Mouse (Mus musculus) midbrain, embryonic 16.5 days (tissue): ENCODE measurements around the gene Os9. TPM values are rescaled to one million over a fixed set of nuclear protein-coding genes. Genes with fewer than 3 reads are reported as not detected.
"Not testable (repeated sequence)": the region's sequence is repeated elsewhere in the genome, so short reads cannot be mapped to it uniquely, and the experiment has no call there.

Experiments
- ATAC-seq: fragments of 200-750 bp; cut with Nextera tagmentation; 2 replicates; pipeline ENCODE4 v1.8.0; 2017; ENCODE audit warnings: moderate TSS enrichment
- H3K27ac ChIP-seq: fragments of 300-500 bp; sonication (generic); 2 replicates; pipeline ENCODE4 v1.5.1; 2014; ENCODE audit warnings: mild to moderate bottlenecking, low read length, mixed read lengths
- H3K27me3 ChIP-seq: fragments of 300-500 bp; sonication (generic); 2 replicates; pipeline ENCODE4 v1.6.1; 2014; ENCODE audit warnings: low read depth, low read length, mixed read lengths; ENCODE audit not compliant: control insufficient read depth, insufficient read depth
- H3K36me3 ChIP-seq: fragments of 300-500 bp; sonication (generic); 2 replicates; pipeline ENCODE4 v1.6.1; 2014; ENCODE audit warnings: mild to moderate bottlenecking, low read length, moderate library complexity, mixed read lengths; ENCODE audit not compliant: control insufficient read depth, insufficient read depth
- H3K4me1 ChIP-seq: fragments of 300-500 bp; sonication (generic); 2 replicates; pipeline ENCODE4 v1.6.1; 2014; ENCODE audit warnings: mild to moderate bottlenecking, low read length, mixed read lengths; ENCODE audit not compliant: control insufficient read depth, insufficient read depth
- H3K4me2 ChIP-seq: fragments of 300-500 bp; sonication (generic); 2 replicates; pipeline ENCODE4 v1.6.1; 2014; ENCODE audit warnings: mild to moderate bottlenecking, low read length, mixed read lengths
- H3K4me3 ChIP-seq: fragments of 300-500 bp; sonication (generic); 2 replicates; pipeline ENCODE4 v1.5.1; 2014; ENCODE audit warnings: low read depth, mild to moderate bottlenecking, low read length, moderate library complexity, mixed read lengths
- H3K9ac ChIP-seq: fragments of 300-500 bp; sonication (generic); 2 replicates; pipeline ENCODE4 v1.6.1; 2014; ENCODE audit warnings: low read depth, low read length, mixed read lengths
- H3K9me3 ChIP-seq: fragments of 300-500 bp; sonication (generic); replicated peaks from 2 replicates; pipeline ENCODE4 v1.6.1; 2014; ENCODE audit warnings: mild to moderate bottlenecking, low read length, mixed read lengths; ENCODE audit not compliant: control insufficient read depth, poor library complexity, severe bottlenecking
- WGBS: fragments of 180-500 bp; shearing (Covaris S2); extraction: QIAGEN DNeasy Blood & Tissue Kit; methylation state at CpG from one replicate; pipeline ENCODE4 v1.1.7; 2014; 5-methylcytosine and 5-hydroxymethylcytosine counted together
- polyA plus RNA-seq: library from polyadenylated mRNA; unstranded; fragments of >200 nt; fragmentation: Nextera tagmentation; extraction: Ambion mirVana; gene quantifications from 2 replicates; pipeline ENCODE4 v1.2.1, GENCODE M21; 2015

Os9 gene
- polyA plus RNA-seq, 1 experiment from 2014 or later: 132 TPM

- Histone ChIP-seq H3K4me1 (no peaks in the 10 kb centered on the region), H3K4me3 (no peak overlapping the region), H3K9ac (no peak overlapping the region), H3K9me3 (no peaks in the 10 kb centered on the region), H3K4me2 (no peak overlapping the region), H3K27ac (no peak overlapping the region), H3K36me3 (no peaks in the 10 kb centered on the region), H3K27me3 (no peaks in the 10 kb centered on the region)
- no peak for ATAC-seq
- WGBS: 86% methylated on average over 18 of the region's 18 CpGs
These were observed 17.6 kb upstream of the Os9 start for GRCm38 (mm10) chr10:127138328-127139141.

- Histone ChIP-seq H3K27ac (no peak overlapping the region), H3K9me3 (no peaks in the 10 kb centered on the region), H3K4me2 (no peak overlapping the region), H3K36me3 (no peaks in the 10 kb centered on the region), H3K4me1 (no peaks in the 10 kb centered on the region), H3K4me3 (no peak overlapping the region), H3K27me3 (no peaks in the 10 kb centered on the region), H3K9ac (no peak overlapping the region)
- ATAC-seq: no peak
- 83% methylated on average over 3 of the region's 3 CpGs for WGBS
These were observed 17.0 kb upstream of the Os9 start for GRCm38 (mm10) chr10:127137896-127138295.

- WGBS: 95% methylated on average over 4 of the region's 4 CpGs
- Histone ChIP-seq H3K9me3 (no peaks in the 10 kb centered on the region), H3K9ac (no peak overlapping the region), H3K27ac (no peak overlapping the region), H3K27me3 (no peaks in the 10 kb centered on the region), H3K36me3 (no peaks in the 10 kb centered on the region), H3K4me1 (no peaks in the 10 kb centered on the region), H3K4me2 (no peak overlapping the region), H3K4me3 (no peak overlapping the region)
- ATAC-seq: no peak
These were observed 15.6 kb upstream of the Os9 start for GRCm38 (mm10) chr10:127136510-127136909.

- no peaks in the 10 kb centered on the region for H3K27me3 ChIP-seq
- H3K27ac ChIP-seq: no peak overlapping the region
- H3K9ac ChIP-seq: no peak overlapping the region
- no peak overlapping the region for H3K4me2 ChIP-seq
- H3K4me1 ChIP-seq: no peaks in the 10 kb centered on the region
- no peaks in the 10 kb centered on the region for H3K9me3 ChIP-seq
- no peak overlapping the region for H3K4me3 ChIP-seq
- WGBS: 65% methylated on average over 7 of the region's 8 CpGs
- ATAC-seq: no peak
- H3K36me3 ChIP-seq: no peaks in the 10 kb centered on the region
These were observed 14.3 kb upstream of the Os9 start for GRCm38 (mm10) chr10:127135118-127135836.

GRCm38 (mm10) chr10:127134394-127135035 lies 13.6 kb upstream of the Os9 start:
- H3K27ac ChIP-seq: not testable (repeated sequence)

GRCm38 (mm10) chr10:127132469-127132868 lies 11.5 kb upstream of the Os9 start:
- Histone ChIP-seq H3K27me3 (no peaks in the 10 kb centered on the region), H3K4me2 (no peak overlapping the region), H3K4me3 (no peak overlapping the region), H3K9me3 (no peaks in the 10 kb centered on the region), H3K36me3 (no peaks in the 10 kb centered on the region), H3K9ac (no peak overlapping the region), H3K4me1 (no peaks in the 10 kb centered on the region), H3K27ac (no peak overlapping the region)
- WGBS: 78% methylated on average over 5 of the region's 5 CpGs
- no peak for ATAC-seq

More at GRCm38 (mm10) chr10:127134394-127135035, 13.6 kb upstream of the Os9 start:
- H3K4me1 ChIP-seq, H3K27me3 ChIP-seq, H3K9me3 ChIP-seq, H3K4me3 ChIP-seq, H3K4me2 ChIP-seq, ATAC-seq, H3K36me3 ChIP-seq, H3K9ac ChIP-seq: not testable (repeated sequence)
- 81% methylated on average over 3 of the region's 3 CpGs for WGBS

- no peaks in the 10 kb centered on the region for H3K27me3 ChIP-seq
- H3K36me3 ChIP-seq: no peaks in the 10 kb centered on the region
- no peaks in the 10 kb centered on the region for H3K9me3 ChIP-seq
- WGBS: 79% methylated on average over 4 of the region's 4 CpGs
- no peak overlapping the region for H3K4me3 ChIP-seq
- ATAC-seq: no peak
- no peak overlapping the region for H3K27ac ChIP-seq
- no peak overlapping the region for H3K4me2 ChIP-seq
- no peak overlapping the region for H3K9ac ChIP-seq
- H3K4me1 ChIP-seq: no peaks in the 10 kb centered on the region
These were observed 8.5 kb upstream of the Os9 start for GRCm38 (mm10) chr10:127129431-127129830.

GRCm38 (mm10) chr10:127127711-127128279 lies 6.9 kb upstream of the Os9 start:
- no peak overlapping the region for H3K9ac ChIP-seq
- H3K4me3 ChIP-seq: no peak overlapping the region
- ATAC-seq: no peak
- H3K9me3 ChIP-seq: no peaks in the 10 kb centered on the region
- H3K27ac ChIP-seq: no peak overlapping the region
- peaks cover 5% of the 10 kb centered on the region for H3K4me1 ChIP-seq
- H3K27me3 ChIP-seq: no peaks in the 10 kb centered on the region
- no peak overlapping the region for H3K4me2 ChIP-seq
- 79% methylated on average over 7 of the region's 7 CpGs for WGBS
- H3K36me3 ChIP-seq: no peaks in the 10 kb centered on the region
